Mouse (Mus musculus) CH12.LX (cell line): ENCODE results near the gene Rbsn. TPM values are rescaled to one million over a fixed set of nuclear protein-coding genes. Genes with fewer than 3 reads are reported as not detected.

Experiments
- DNase-seq: peaks from one replicate; pipeline ENCODE4 v3.0.0-alpha.2; 2013; ENCODE audit errors: extremely low read depth
- H3K27ac ChIP-seq: 2 replicates; pipeline ENCODE4 v1.5.1; 2012; ENCODE audit warnings: low read depth, mild to moderate bottlenecking, control low read depth, moderate library complexity; ENCODE audit not compliant: insufficient read depth
- H3K27me3 ChIP-seq: replicated peaks from 2 replicates; pipeline ENCODE3; 2012; ENCODE audit warnings: inconsistent platforms
- H3K36me3 ChIP-seq, 2 experiments: replicated peaks in 1 of 2; 2 replicates each; pipeline versions ENCODE3 to v1.6.1; 2012; ENCODE audit warnings: inconsistent platforms in 1 of 2, low read length in 1 of 2, mild to moderate bottlenecking in 1 of 2, mixed read lengths in 1 of 2, moderate library complexity in 1 of 2; ENCODE audit not compliant: control insufficient read depth in 1 of 2, insufficient read depth in 1 of 2
- H3K4me1 ChIP-seq, 2 experiments: 2 replicates each; pipeline ENCODE4 v1.6.1; 2012; ENCODE audit warnings: inconsistent platforms in 1 of 2, moderate library complexity in 1 of 2; ENCODE audit not compliant: insufficient read depth in 2 of 2, control insufficient read depth in 1 of 2
- H3K4me2 ChIP-seq: 2 replicates; pipeline ENCODE4 v1.6.1; 2012; ENCODE audit warnings: low read depth, mild to moderate bottlenecking, control low read depth; ENCODE audit not compliant: poor library complexity, insufficient read depth, severe bottlenecking
- H3K4me3 ChIP-seq, 3 experiments: fragments of 150-350 bp in 1 of 3; sonication (generic) in 1 of 3; replicated peaks in 1 of 3; 2 replicates each; pipeline versions ENCODE3 to v1.5.1; 2011 to 2012; ENCODE audit warnings: low read depth in 2 of 3, low read length in 2 of 3, mild to moderate bottlenecking in 2 of 3, moderate library complexity in 2 of 3, control low read depth in 1 of 3, improper control_type of control experiment in 1 of 3, inconsistent platforms in 1 of 3, mixed read lengths in 1 of 3; ENCODE audit not compliant: poor library complexity in 1 of 3
- H3K79me2 ChIP-seq: replicated peaks from 2 replicates; pipeline ENCODE4 v1.6.1; 2012; ENCODE audit warnings: mild to moderate bottlenecking, moderate library complexity; ENCODE audit not compliant: control insufficient read depth, poor library complexity, insufficient read depth, severe bottlenecking; ENCODE audit errors: extremely low read depth
- H3K9ac ChIP-seq: 2 replicates; pipeline ENCODE4 v1.6.1; 2012; ENCODE audit warnings: low read depth, mild to moderate bottlenecking, control low read depth, moderate library complexity; ENCODE audit not compliant: insufficient read depth
- H3K9me3 ChIP-seq: replicated peaks from 2 replicates; pipeline ENCODE3; 2012; ENCODE audit warnings: low read length, inconsistent platforms, mixed read lengths
- BHLHE40 ChIP-seq: IDR thresholded peaks from 2 replicates; pipeline ENCODE4 v1.6.1; 2011; ENCODE audit warnings: mild to moderate bottlenecking, low read depth, low read length, improper control_type of control experiment
- CTCF ChIP-seq, 2 experiments: IDR thresholded peaks in 1 of 2; conservative IDR thresholded peaks in 1 of 2; 2 replicates each; pipeline ENCODE4 v1.5.1; 2011 to 2012; ENCODE audit warnings: low read depth in 2 of 2, low read length in 2 of 2, improper control_type of control experiment in 1 of 2, inconsistent platforms in 1 of 2, mild to moderate bottlenecking in 1 of 2, moderate library complexity in 1 of 2
- E2F4 ChIP-seq: IDR thresholded peaks from 2 replicates; pipeline ENCODE4 v1.6.1; 2011; ENCODE audit warnings: low read depth, low read length, improper control_type of control experiment; ENCODE audit not compliant: insufficient replicate concordance
- GABPA ChIP-seq: IDR thresholded peaks from 2 replicates; pipeline ENCODE4 v1.6.1; 2012; ENCODE audit warnings: low read depth, low read length, improper control_type of control experiment, inconsistent platforms; ENCODE audit not compliant: insufficient replicate concordance
- IRF4 ChIP-seq: IDR thresholded peaks from 2 replicates; pipeline ENCODE4 v1.6.1; 2014; ENCODE audit warnings: low read depth, mild to moderate bottlenecking, inconsistent platforms, low read length, improper control_type of control experiment
- JUN ChIP-seq: IDR thresholded peaks from 2 replicates; pipeline ENCODE4 v1.6.1; 2011; ENCODE audit warnings: low read depth, mild to moderate bottlenecking, low read length, improper control_type of control experiment, moderate library complexity; ENCODE audit not compliant: insufficient read depth
- KAT2A ChIP-seq: IDR thresholded peaks from 2 replicates; pipeline ENCODE4 v1.6.1; 2012; ENCODE audit warnings: low read length, improper control_type of control experiment, inconsistent platforms; ENCODE audit not compliant: insufficient replicate concordance
- MAFK ChIP-seq: IDR thresholded peaks from 2 replicates; pipeline ENCODE4 v1.6.1; 2011; ENCODE audit warnings: low read length, improper control_type of control experiment; ENCODE audit not compliant: insufficient replicate concordance
- MEF2A ChIP-seq: IDR thresholded peaks from 2 replicates; pipeline ENCODE4 v1.6.1; 2014; ENCODE audit warnings: low read depth, mild to moderate bottlenecking, inconsistent platforms, low read length, improper control_type of control experiment, borderline replicate concordance
- MXI1 ChIP-seq: IDR thresholded peaks from 2 replicates; pipeline ENCODE4 v1.6.1; 2011; ENCODE audit warnings: mild to moderate bottlenecking, low read depth, low read length, improper control_type of control experiment
- MYC ChIP-seq: IDR thresholded peaks from 2 replicates; pipeline ENCODE4 v1.6.1; 2011; ENCODE audit warnings: low read depth, mild to moderate bottlenecking, improper control_type of control experiment, low read length
- NELFE ChIP-seq: IDR thresholded peaks from 2 replicates; pipeline ENCODE4 v1.6.1; 2011; ENCODE audit warnings: low read depth, low read length, improper control_type of control experiment
- POLR2A ChIP-seq: IDR thresholded peaks from 2 replicates; pipeline ENCODE4 v1.6.1; 2011; ENCODE audit warnings: low read depth, mild to moderate bottlenecking, improper control_type of control experiment, low read length
- RAD21 ChIP-seq: IDR thresholded peaks from 2 replicates; pipeline ENCODE4 v1.6.1; 2011; ENCODE audit warnings: low read depth, mild to moderate bottlenecking, low read length, improper control_type of control experiment, moderate library complexity
- SIN3A ChIP-seq: IDR thresholded peaks from 2 replicates; pipeline ENCODE4 v1.6.1; 2012; ENCODE audit warnings: low read length, improper control_type of control experiment, inconsistent platforms
- SMC3 ChIP-seq: IDR thresholded peaks from 2 replicates; pipeline ENCODE4 v1.6.1; 2011; ENCODE audit warnings: low read depth, low read length, improper control_type of control experiment
- TBP ChIP-seq: conservative IDR thresholded peaks from 2 replicates; pipeline ENCODE4 v1.6.1; 2011; ENCODE audit warnings: low read depth, low read length, improper control_type of control experiment
- TCF12 ChIP-seq: IDR thresholded peaks from 2 replicates; pipeline ENCODE4 v1.6.1; 2014; ENCODE audit warnings: low read depth, mild to moderate bottlenecking, inconsistent platforms, low read length, improper control_type of control experiment
- UBTF ChIP-seq: IDR thresholded peaks from 2 replicates; pipeline ENCODE4 v1.6.1; 2012; ENCODE audit warnings: low read depth, mild to moderate bottlenecking, inconsistent platforms, low read length, improper control_type of control experiment, moderate library complexity
- USF1 ChIP-seq: IDR thresholded peaks from 2 replicates; pipeline ENCODE4 v1.6.1; 2014; ENCODE audit warnings: low read depth, mild to moderate bottlenecking, inconsistent platforms, low read length, improper control_type of control experiment
- USF2 ChIP-seq: conservative IDR thresholded peaks from 2 replicates; pipeline ENCODE4 v1.6.1; 2011; ENCODE audit warnings: low read depth, low read length, improper control_type of control experiment
- ZC3H11A ChIP-seq: IDR thresholded peaks from 2 replicates; pipeline ENCODE4 v1.6.1; 2012; ENCODE audit warnings: low read depth, mild to moderate bottlenecking, inconsistent platforms, low read length, improper control_type of control experiment
- ZKSCAN1 ChIP-seq: IDR thresholded peaks from 2 replicates; pipeline ENCODE4 v1.6.1; 2012; ENCODE audit warnings: low read depth, inconsistent platforms, low read length, improper control_type of control experiment, borderline replicate concordance
- ZMIZ1 ChIP-seq: IDR thresholded peaks from 2 replicates; pipeline ENCODE4 v1.6.1; 2012; ENCODE audit warnings: low read depth, mild to moderate bottlenecking, inconsistent platforms, low read length, improper control_type of control experiment
- dilution Hi-C: fragments of 300-500 bp; cut with MboI; formaldehyde crosslinking; loops from 2 replicates; pipeline ENCODE4 v1.14.3; 2020; ENCODE audit warnings: low sequenced_read_pairs; ENCODE audit not compliant: extremely low pct_unique_long_range_greater_than_20kb, extremely low pct_ligation_motif_present
- in situ Hi-C: fragments of 300-500 bp; cut with MboI; formaldehyde crosslinking; loops from 3 replicates; pipeline ENCODE4 v1.14.3; 2019; ENCODE audit warnings: low sequenced_read_pairs, low pct_ligation_motif_present, low pct_unique_long_range_greater_than_20kb, mixed read lengths
- polyA plus RNA-seq: library from polyadenylated mRNA; unstranded; fragments of >175 nt; gene quantifications from 2 replicates; pipeline ENCODE4 v1.2.1, GENCODE M21; 2012; ENCODE audit warnings: low read depth; ENCODE audit not compliant: insufficient read length
- total RNA-seq, 2 experiments: library from RNA; depleted of rRNA; stranded (reverse); fragments of 300-350 nt in 1 of 2; fragments of >200 nt in 1 of 2; gene quantifications; 2 replicates each; pipeline ENCODE4 v1.2.3; 2012 to 2014

Rbsn gene
- total and polyA plus RNA-seq, 3 experiments: 10.4 to 12.3 (median 11.7) TPM

DNA sequence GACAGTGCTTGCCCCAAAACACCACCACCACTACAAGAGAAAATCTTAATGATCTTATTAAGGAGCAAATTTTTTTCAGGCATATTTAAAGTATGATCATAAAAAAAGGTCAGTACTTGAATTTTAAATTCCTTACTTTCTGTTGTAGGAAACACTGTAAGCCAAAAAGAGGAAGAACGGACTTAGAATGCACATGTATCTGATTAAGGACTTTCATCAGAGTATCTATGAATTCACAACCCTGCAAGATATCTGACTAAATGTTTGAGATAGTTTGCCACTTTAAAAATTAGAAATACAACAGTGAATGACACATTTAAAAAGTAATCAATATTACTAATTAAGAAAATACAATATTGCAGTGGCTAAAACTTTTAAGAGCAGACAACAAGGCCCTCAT lies 38.3 kb downstream of the Rbsn start:
- Histone ChIP-seq H3K36me3 (peaks cover 49 to 80% of the 10 kb centered on the region in 2 experiments), H3K27ac (no peak overlapping the region), H3K4me1 (peaks cover 0 to 6% of the 10 kb centered on the region in 2 experiments; a peak in 1 of 4 replicates), H3K4me3 (no peak overlapping the region), H3K4me2 (no peak overlapping the region), H3K9ac (no peak overlapping the region), H3K27me3 (no peaks in the 10 kb centered on the region), H3K79me2 (no peaks in the 10 kb centered on the region), H3K9me3 (peaks cover 2% of the 10 kb centered on the region)
- no peak for DNase-seq
- dilution Hi-C loops (no loop called here), in situ Hi-C loops (no loop called here)
- TF ChIP-seq ZC3H11A: no peak
- TF ChIP-seq RAD21: no peak
- no peak for TF ChIP-seq CTCF (conservative IDR thresholded peaks at IDR 0.05 in 1 of 2, IDR thresholded peaks at IDR 0.05 in 1 of 2; ENCODE audit: low read depth in 2 of 2, low read length in 2 of 2)
- TF ChIP-seq TBP: no peak
- TF ChIP-seq USF2: no peak
- TF ChIP-seq POLR2A: no peak
- TF ChIP-seq NELFE: no peak
- no peak for TF ChIP-seq MEF2A
- no peak for TF ChIP-seq ZMIZ1
- TF ChIP-seq BHLHE40: no peak
- no peak for TF ChIP-seq GABPA
- TF ChIP-seq SIN3A: no peak

DNA sequence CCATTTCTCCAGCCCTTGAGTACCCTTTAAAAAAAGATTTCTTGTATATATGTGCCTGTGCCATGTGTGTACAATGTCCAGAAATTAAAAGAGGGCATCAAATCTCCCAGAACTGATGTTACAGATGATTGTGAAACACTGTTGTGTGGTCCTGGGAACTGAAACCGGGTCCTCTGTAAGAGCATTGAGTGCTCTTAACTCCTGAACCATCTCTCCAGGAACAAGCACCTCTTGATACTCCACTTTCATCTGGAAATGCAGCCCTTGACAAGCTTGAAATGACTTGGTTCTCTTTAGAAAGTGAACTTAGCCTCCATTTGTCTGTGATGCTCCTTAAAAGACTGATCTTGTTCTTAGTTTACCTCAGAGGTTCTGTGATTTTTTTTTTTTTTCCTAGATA lies 52.0 kb downstream of the Rbsn start:
- no peak overlapping the region for H3K9ac ChIP-seq
- H3K4me2 ChIP-seq: no peak overlapping the region
- H3K27ac ChIP-seq: no peak overlapping the region
- no peak for DNase-seq
- no peaks in the 10 kb centered on the region for H3K9me3 ChIP-seq
- H3K36me3 ChIP-seq: peaks cover 72 to 95% of the 10 kb centered on the region in 2 experiments
- peaks cover 2 to 14% of the 10 kb centered on the region in 2 experiments; a peak in 1 of 4 replicates for H3K4me1 ChIP-seq
- in situ Hi-C loops: no loop called here
- no peak for TF ChIP-seq POLR2A
- TF ChIP-seq ZC3H11A: no peak
- TF ChIP-seq IRF4: no peak
- no peak for TF ChIP-seq TCF12
- no peak for TF ChIP-seq MYC
- TF ChIP-seq MAFK: no peak
- TF ChIP-seq MXI1: no peak
- no peak for TF ChIP-seq CTCF (conservative IDR thresholded peaks at IDR 0.05 in 1 of 2, IDR thresholded peaks at IDR 0.05 in 1 of 2; ENCODE audit: low read depth in 2 of 2, low read length in 2 of 2)
- no peak for TF ChIP-seq UBTF
- TF ChIP-seq KAT2A: no peak
- no peak for TF ChIP-seq ZKSCAN1
- no peak for TF ChIP-seq MEF2A
- no peak for TF ChIP-seq SMC3
- no peak for TF ChIP-seq SIN3A
- TF ChIP-seq USF1: no peak
- TF ChIP-seq ZMIZ1: no peak
- no peak for TF ChIP-seq JUN
- TF ChIP-seq E2F4: no peak
- TF ChIP-seq, all 38 proteins: peak for 0
- dilution Hi-C loops: no loop called here
- Histone ChIP-seq H3K79me2 (no peaks in the 10 kb centered on the region), H3K27me3 (no peaks in the 10 kb centered on the region), H3K4me3 (no peak overlapping the region)
